Mouse (Mus musculus) embryo, embryonic 11 days (tissue): ENCODE measurements around the gene Rsbn1.

ENCODE experiments used
- DNase-seq: peaks from one replicate; pipeline ENCODE4 v3.0.0-alpha.2; 2015

Gene Rsbn1

GRCm38 (mm10) chr3:103960622-103961021 lies 46.7 kb downstream of the Rsbn1 start:
- no peak for DNase-seq

GRCm38 (mm10) chr3:103967231-103967630 lies 53.3 kb downstream of the Rsbn1 start:
- DNase-seq = peak; percentile 3

- peak; percentile 93 for DNase-seq
These were observed 54.2 kb downstream of the Rsbn1 start, which contains the start of gene Phtf1 for GRCm38 (mm10) chr3:103967861-103968691. TSS of gene Phtf1 (plus strand) at chr3:103968110.

- DNase-seq = peak; percentile 78
These were observed 54.8 kb downstream of the Rsbn1 start for GRCm38 (mm10) chr3:103968701-103969100.

GRCm38 (mm10) chr3:103971157-103971556 lies 57.2 kb downstream of the Rsbn1 start:
- DNase-seq = no peak

- DNase-seq = no peak
These were observed 70.6 kb downstream of the Rsbn1 start for GRCm38 (mm10) chr3:103984556-103984955.

- no peak for DNase-seq
These were observed 71.3 kb downstream of the Rsbn1 start for GRCm38 (mm10) chr3:103985194-103985593.

GRCm38 (mm10) chr3:103987831-103988432 lies 74.0 kb downstream of the Rsbn1 start:
- no peak for DNase-seq

GRCm38 (mm10) chr3:103989352-103989751 lies 75.4 kb downstream of the Rsbn1 start:
- no peak for DNase-seq

GRCm38 (mm10) chr3:103991271-103991670 lies 77.4 kb downstream of the Rsbn1 start:
- no peak for DNase-seq

- no peak for DNase-seq
These were observed 84.8 kb downstream of the Rsbn1 start for GRCm38 (mm10) chr3:103998724-103999123.

GRCm38 (mm10) chr3:104006896-104007466 lies 93.1 kb downstream of the Rsbn1 start:
- no peak for DNase-seq

GRCm38 (mm10) chr3:104007479-104007878 lies 93.6 kb downstream of the Rsbn1 start:
- DNase-seq = no peak

GRCm38 (mm10) chr3:104009924-104010662 lies 96.2 kb downstream of the Rsbn1 start:
- DNase-seq = no peak

GRCm38 (mm10) chr3:104011972-104012371 lies 98.1 kb downstream of the Rsbn1 start:
- no peak for DNase-seq
